Mouse (Mus musculus): ENCODE measurements around the gene Gm10521. TPM values are rescaled to one million over a fixed set of nuclear protein-coding genes. Genes with fewer than 3 reads are reported as not detected.

Gm10521 gene
- total and polyA plus RNA-seq, 3 experiments: 0.13 to 1.7 (median 0.21) TPM

DNA sequence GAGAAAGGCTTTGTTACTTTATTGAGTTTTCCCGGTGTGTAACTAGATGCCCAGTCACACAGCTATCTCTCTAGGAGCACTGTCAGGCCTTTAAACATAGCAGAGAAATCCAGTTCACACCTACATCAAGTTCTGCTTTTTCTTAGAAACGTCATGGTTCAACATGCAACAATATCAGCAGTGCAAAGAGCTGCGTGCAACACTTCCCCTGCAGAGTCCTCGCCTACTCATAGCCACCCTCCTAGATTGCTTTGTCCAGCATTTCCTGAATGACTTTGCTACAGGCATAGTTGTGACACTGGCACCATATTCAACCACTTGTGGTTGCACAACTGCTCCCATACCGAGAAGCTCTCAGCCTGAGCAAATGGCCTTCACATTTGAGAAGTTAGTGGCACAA is 46.0 kb upstream of the Gm10521 start:
- dilution Hi-C loops (cut with MboI; ENCODE audit: extremely low pct_ligation_motif_present, extremely low pct_unique_long_range_greater_than_20kb, low sequenced_read_pairs): no loop called here
- no peak for DNase-seq (ENCODE audit: extremely low read depth)
- Histone ChIP-seq H3K79me2 (replicated peaks; ENCODE audit: control insufficient read depth, extremely low read depth, insufficient read depth, poor library complexity, severe bottlenecking) (0 out of 2 replicates have a peak, but pooled peaks cover 3% of the 10 kb centered on the region), H3K36me3 (replicated peaks in 1 of 2; ENCODE audit: control insufficient read depth in 1 of 2, insufficient read depth in 1 of 2, low read length in 1 of 2) (peaks cover 7 to 61% of the 10 kb centered on the region in 2 experiments), H3K27me3 (replicated peaks) (no peaks in the 10 kb centered on the region), H3K27ac (ENCODE audit: insufficient read depth, low read depth) (no peak overlapping the region), H3K4me1 (ENCODE audit: control insufficient read depth in 1 of 2, insufficient read depth in 2 of 2) (peaks cover 3 to 39% of the 10 kb centered on the region in 2 experiments; a peak in 2 of 4 replicates), H3K4me3 (replicated peaks in 1 of 3; ENCODE audit: low read depth in 2 of 3, low read length in 2 of 3, poor library complexity in 1 of 3) (no peak overlapping the region), H3K4me2 (ENCODE audit: insufficient read depth, low read depth, poor library complexity, severe bottlenecking) (no peak overlapping the region), H3K9me3 (replicated peaks; ENCODE audit: low read length) (no peaks in the 10 kb centered on the region), H3K9ac (ENCODE audit: insufficient read depth, low read depth) (no peak overlapping the region)
- TF ChIP-seq ZC3H11A (IDR thresholded peaks at IDR 0.05; ENCODE audit: low read depth, low read length) (no peak), MYC (IDR thresholded peaks at IDR 0.05; ENCODE audit: low read depth, low read length) (no peak), HCFC1 (IDR thresholded peaks at IDR 0.05; ENCODE audit: low read depth, low read length) (no peak), CHD2 (IDR thresholded peaks at IDR 0.05; ENCODE audit: low read length) (no peak), POLR2AphosphoS2 (IDR thresholded peaks at IDR 0.05; ENCODE audit: low read depth, low read length) (no peak), EP300 (IDR thresholded peaks at IDR 0.05; ENCODE audit: low read length) (no peak), IRF4 (IDR thresholded peaks at IDR 0.05; ENCODE audit: low read depth, low read length) (no peak), UBTF (IDR thresholded peaks at IDR 0.05; ENCODE audit: low read depth, low read length) (no peak), GABPA (IDR thresholded peaks at IDR 0.05; ENCODE audit: insufficient replicate concordance, low read depth, low read length) (no peak), NELFE (IDR thresholded peaks at IDR 0.05; ENCODE audit: low read depth, low read length) (no peak), USF2 (conservative IDR thresholded peaks at IDR 0.05; ENCODE audit: low read depth, low read length) (no peak), SMC3 (IDR thresholded peaks at IDR 0.05; ENCODE audit: low read depth, low read length) (no peak), ELF1 (IDR thresholded peaks at IDR 0.05; ENCODE audit: low read depth, low read length) (no peak), MAZ (IDR thresholded peaks at IDR 0.05; ENCODE audit: low read depth, low read length) (no peak), RCOR1 (conservative IDR thresholded peaks at IDR 0.05; ENCODE audit: low read depth, low read length) (no peak), MXI1 (IDR thresholded peaks at IDR 0.05; ENCODE audit: low read depth, low read length) (no peak), TBP (conservative IDR thresholded peaks at IDR 0.05; ENCODE audit: low read depth, low read length) (no peak), ZNF384 (IDR thresholded peaks at IDR 0.05; ENCODE audit: low read depth, low read length) (no peak)
- in situ Hi-C loops (cut with MboI; ENCODE audit: low pct_ligation_motif_present, low pct_unique_long_range_greater_than_20kb, low sequenced_read_pairs): no loop called here

DNA sequence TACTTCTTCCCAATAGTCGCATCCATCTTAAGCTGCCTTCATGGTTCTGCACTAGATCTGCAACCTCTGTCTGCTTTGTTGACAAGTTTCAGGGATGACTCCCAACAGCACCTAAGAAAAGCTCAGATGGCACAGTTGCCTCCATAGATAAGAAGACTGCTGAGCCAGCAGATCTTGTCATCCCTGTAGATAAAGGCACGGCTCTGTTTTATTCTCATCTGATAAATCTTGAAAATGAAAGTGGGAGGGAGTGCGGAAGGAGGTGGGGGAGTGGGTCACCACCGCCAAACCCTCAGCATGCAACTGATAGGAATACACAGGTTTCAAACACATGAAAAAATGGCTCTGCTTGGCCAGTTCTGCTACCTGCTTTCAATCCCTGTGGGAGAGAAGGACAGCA is 30.0 kb upstream of the Gm10521 start:
- H3K79me2 ChIP-seq (replicated peaks; ENCODE audit: control insufficient read depth, extremely low read depth, insufficient read depth, poor library complexity, severe bottlenecking): no peaks in the 10 kb centered on the region; the same call in 1 of the 2 replicates
- peaks cover 9 to 27% of the 10 kb centered on the region in 2 experiments for H3K36me3 ChIP-seq (replicated peaks in 1 of 2; ENCODE audit: control insufficient read depth in 1 of 2, insufficient read depth in 1 of 2, low read length in 1 of 2)
- no peaks in the 10 kb centered on the region for H3K27me3 ChIP-seq (replicated peaks)
- no peak overlapping the region for H3K4me2 ChIP-seq (ENCODE audit: insufficient read depth, low read depth, poor library complexity, severe bottlenecking)
- no peak overlapping the region for H3K27ac ChIP-seq (ENCODE audit: insufficient read depth, low read depth)
- dilution Hi-C loops (cut with MboI; ENCODE audit: extremely low pct_ligation_motif_present, extremely low pct_unique_long_range_greater_than_20kb, low sequenced_read_pairs) (no loop called here), in situ Hi-C loops (cut with MboI; ENCODE audit: low pct_ligation_motif_present, low pct_unique_long_range_greater_than_20kb, low sequenced_read_pairs) (no loop called here)
- no peak overlapping the region for H3K4me3 ChIP-seq (replicated peaks in 1 of 3; ENCODE audit: low read depth in 2 of 3, low read length in 2 of 3, poor library complexity in 1 of 3)
- peaks cover 0 to 23% of the 10 kb centered on the region in 2 experiments; a peak in 2 of 4 replicates for H3K4me1 ChIP-seq (ENCODE audit: control insufficient read depth in 1 of 2, insufficient read depth in 2 of 2)
- TF ChIP-seq MYC (IDR thresholded peaks at IDR 0.05; ENCODE audit: low read depth, low read length) (no peak), SIN3A (IDR thresholded peaks at IDR 0.05; ENCODE audit: low read length) (no peak), RCOR1 (conservative IDR thresholded peaks at IDR 0.05; ENCODE audit: low read depth, low read length) (no peak), MAFK (IDR thresholded peaks at IDR 0.05; ENCODE audit: insufficient replicate concordance, low read length) (peak; percentile 46; the same call in 1 of the 2 replicates)
- no peak overlapping the region for H3K9ac ChIP-seq (ENCODE audit: insufficient read depth, low read depth)
- no peak for DNase-seq (ENCODE audit: extremely low read depth)
- no peaks in the 10 kb centered on the region for H3K9me3 ChIP-seq (replicated peaks; ENCODE audit: low read length)

Data from CH12.LX (cell line).